Mouse (Mus musculus) CD4-positive, CD25-positive, alpha-beta regulatory T cell, adult 4 months (primary cell): ENCODE measurements around the gene Ptk6. TPM values are rescaled to one million over a fixed set of nuclear protein-coding genes. Genes with fewer than 3 reads are reported as not detected.
"Not testable (repeated sequence)": the region's sequence is repeated elsewhere in the genome, so short reads cannot be mapped to it uniquely, and the experiment has no call there.

Experiments
- ATAC-seq: one replicate; pipeline ENCODE4 v1.8.0; 2017
- polyA plus RNA-seq, 2 experiments: library from polyadenylated mRNA; unstranded; fragments of 100-300 nt; shearing (Covaris generic); gene quantifications; one replicate each; pipeline ENCODE4 v1.2.1; 2017

Ptk6 gene
- polyA plus RNA-seq, 2 experiments from 2014 or later, result 0.08 TPM; not detected in 1

DNA sequence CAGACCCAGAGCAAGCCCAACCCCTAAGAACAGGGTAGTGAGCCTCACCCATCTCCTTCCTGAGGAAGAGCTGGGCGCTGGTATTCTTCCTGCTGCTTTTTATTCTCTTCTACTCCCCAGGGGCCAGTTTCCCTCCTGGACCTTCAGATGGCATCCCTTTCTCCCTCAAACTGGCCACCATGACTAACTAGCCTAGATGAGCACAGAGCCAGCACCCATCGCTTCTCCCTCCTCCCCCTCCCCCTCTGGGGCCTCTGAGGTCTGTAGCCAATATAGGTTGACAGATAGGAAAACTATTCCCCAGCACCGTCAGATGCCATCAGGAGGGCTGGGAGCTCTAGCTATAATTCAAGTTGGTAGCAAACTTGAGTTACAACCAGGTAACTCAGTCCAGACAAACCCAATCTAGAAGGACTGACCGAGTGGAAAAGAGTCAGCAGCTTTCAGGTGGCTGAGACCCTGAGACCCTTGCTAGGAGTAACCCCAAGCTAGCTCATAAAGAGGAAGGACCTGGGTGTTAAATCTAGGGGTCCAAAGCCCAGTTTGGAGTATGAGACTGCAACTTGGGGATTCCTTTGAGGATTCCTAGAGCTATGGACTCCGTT lies 16.4 kb upstream of the Ptk6 start:
- no peak for ATAC-seq

DNA sequence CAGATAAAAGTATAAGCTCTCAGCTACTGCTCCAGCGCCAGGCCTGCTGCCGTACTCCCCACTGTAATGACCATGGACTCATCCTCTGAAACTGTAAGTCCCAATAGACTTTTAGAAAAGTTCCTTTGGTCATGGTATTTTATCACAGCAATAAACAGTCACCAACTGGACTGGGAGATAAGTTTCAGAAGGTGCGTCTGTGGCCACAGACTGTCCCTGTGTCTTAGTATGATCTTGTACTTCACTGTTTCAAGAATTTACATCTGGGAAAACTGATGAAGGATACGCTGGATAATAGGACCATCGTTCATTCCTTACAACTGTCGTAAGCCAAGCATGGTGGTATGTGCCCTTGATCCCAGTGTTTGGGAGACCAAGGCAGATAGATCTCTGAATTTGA lies 13.4 kb upstream of the Ptk6 start:
- ATAC-seq, result no peak

DNA sequence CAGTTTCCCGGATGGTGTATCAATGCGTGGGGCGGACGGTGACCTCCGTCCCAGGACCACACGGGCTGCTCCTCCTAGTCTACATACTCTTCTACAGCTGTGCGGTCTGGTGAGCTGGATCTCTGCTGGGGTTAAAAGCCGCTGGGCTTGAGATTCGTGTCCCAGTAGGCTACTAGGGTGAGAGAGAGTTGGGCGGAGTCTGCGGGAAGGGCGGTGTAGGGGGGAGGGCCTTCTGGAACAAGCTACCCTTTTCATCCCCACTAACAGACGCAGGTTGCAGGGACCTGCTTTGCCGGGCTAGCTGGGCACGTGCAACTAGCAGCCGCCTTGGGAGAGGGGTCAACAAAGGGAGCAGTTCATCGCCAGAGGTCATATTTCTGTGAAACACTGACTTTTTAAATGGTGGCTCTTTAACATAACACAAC lies 10.4 kb upstream of the Ptk6 start, which contains the start of gene Srms:
Gene Srms (minus strand): TSS at position 165 of the 425 bp plus-strand sequence.
- ATAC-seq, result peak; percentile 73

DNA sequence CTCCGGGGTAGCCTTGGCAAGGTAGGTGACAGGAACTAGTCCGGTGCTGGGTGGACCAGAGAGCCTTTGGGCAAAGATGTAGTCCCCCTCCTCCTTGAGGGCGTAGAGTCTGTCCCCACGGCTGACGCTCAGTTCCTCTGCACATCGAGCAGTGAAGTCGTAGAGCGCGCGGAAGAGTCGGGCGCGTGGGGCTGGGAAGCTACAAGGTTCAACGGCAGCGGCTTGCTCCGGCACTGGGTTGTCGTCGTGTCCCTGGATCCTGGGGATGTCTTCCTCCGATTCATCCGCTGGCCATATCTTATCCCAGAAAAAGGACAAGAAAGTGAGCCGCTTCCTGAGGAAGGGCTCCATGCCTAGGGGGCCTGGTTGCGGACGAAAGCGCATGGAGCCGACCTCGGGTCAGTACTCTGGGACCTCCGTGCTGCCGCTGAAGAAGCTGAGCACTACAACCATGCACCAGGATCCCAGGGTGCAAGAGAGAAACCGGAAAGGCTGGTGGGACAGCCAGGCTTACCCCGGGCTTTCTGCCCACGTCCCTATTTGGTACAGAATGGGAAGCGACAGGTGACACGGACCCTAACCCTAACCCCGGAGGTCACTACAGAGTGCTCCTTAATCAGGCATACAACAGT lies 9.9 kb upstream of the Ptk6 start:
- ATAC-seq, result peak; percentile 56

DNA sequence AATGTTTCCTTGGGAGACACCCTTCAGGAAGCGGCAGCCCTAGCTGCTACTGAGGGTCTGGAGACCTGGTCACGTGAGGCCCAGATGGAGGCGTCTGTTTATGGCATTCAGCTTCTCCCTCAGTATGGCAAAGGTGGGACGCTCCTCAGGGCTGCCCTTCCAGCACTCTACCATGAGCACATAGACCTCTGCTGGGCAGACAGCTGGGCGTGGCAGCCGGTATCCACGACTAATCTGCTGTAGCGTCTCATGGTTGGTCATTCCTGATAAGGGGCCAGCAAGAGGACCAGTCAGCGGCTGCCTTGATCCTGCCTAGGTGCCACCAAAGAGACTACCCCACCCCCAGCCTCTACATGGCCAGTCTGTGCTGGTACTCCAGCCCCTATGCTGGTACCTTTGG lies 3.5 kb upstream of the Ptk6 start:
- ATAC-seq, result no peak

DNA sequence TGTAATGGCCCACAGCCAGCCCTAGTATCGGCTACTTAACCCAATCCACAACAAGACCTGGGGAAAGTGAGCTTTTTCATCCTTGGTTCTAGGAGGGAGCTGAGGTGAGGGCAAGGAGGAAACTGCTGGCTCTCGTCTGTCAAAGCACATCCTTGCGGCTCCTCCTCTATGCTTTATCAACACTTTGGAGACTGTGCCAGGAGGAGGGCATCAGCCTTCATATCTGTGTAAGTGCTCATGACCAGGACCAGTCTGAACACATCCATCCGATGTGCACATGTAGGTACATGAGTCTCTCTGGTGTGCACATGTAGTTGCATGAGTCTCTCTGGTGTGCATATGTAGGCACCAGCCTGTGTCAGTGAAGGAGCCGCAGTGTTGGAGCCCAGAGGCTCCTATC lies 3.1 kb upstream of the Ptk6 start:
- no peak for ATAC-seq

DNA sequence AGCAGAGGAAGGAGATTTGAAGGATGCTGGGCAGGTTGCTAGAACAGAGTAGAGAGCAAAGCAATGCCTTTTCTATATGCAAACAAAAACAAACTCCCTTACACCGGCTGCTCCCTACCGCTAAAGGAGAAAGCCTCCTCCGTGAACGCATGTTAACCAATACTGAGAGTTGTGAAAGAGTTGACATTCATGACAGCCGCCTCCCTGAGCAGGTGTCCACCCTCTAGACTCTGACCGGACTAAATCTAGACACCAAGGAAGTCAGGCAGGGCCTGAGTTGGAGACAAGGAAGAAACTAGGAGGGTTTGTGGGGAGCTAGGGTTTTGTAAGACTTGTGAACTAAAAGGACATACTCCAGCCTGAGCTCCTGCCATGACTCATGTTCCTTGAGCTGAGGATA lies 297 bp upstream of the Ptk6 start:
- ATAC-seq, result no peak

DNA sequence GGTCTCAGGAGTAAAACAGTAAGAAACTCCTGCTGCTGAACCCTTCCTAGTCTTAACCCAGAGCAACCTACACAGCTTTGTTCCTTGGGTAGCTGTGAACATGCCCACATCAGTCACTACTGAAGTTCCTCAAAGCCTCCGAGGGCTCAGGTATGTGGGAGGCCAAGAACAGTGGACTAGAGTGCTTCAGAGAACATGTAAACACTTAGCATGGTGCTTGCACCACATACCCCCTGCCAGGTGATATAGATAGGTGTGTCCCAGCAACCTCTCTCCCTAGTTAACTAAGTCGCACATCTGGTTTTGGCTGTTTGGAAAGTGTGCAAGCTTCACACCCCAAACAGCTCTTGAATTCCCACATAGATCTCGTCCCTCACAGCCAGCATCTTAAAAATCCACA lies 983 bp downstream of the Ptk6 start:
- no peak for ATAC-seq

DNA sequence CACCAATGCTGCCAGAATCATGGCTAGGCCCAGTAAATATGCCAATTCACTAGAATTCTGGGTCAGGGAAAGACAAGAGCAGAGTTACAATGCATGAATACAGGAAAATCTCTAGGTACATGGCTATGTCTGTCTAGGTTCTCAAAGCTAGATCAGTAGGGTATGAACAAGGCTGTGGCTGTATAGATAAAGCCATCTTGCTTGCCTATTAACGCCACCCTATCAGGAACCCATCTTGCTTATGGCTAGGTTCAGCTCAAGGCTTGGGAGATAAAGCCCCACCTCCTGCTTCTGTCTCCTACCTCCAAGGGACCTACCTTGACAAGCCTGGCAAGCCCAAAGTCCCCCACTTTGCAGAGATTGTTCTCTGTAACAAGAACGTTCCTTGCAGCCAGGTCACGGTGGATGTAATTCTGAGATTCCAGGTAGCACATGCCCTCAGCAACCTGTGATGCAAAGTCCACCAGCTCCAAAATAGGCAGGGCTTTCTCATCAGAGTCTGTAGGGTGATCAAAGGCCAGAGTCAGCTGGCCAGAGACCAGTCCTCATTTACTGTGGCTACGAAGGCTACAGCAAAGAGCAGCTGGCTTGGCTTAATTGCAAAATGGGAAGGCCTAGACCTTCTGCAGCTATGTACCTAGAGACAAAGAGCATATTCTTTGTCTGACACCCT lies 5.8 kb downstream of the Ptk6 start:
- ATAC-seq, result no peak

DNA sequence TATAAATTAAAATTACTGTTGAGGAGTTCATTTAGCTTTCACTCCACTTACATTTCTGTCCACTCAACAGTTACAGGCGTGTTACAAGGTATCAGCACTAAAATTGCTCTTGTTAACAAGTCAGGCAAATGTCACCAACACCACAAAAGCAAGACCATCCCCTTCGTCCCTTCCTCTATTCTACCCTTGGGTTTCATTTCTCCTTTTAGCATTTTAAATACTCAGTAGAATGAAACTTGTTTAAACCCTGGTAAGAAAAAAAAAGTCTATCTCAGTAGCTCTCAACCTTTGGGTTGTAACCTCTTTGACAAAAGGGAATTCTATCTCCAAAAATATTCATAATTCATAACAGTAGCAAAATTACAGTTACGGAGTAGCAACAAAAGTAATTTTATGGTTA lies 9.5 kb downstream of the Ptk6 start:
- ATAC-seq, result no peak

DNA sequence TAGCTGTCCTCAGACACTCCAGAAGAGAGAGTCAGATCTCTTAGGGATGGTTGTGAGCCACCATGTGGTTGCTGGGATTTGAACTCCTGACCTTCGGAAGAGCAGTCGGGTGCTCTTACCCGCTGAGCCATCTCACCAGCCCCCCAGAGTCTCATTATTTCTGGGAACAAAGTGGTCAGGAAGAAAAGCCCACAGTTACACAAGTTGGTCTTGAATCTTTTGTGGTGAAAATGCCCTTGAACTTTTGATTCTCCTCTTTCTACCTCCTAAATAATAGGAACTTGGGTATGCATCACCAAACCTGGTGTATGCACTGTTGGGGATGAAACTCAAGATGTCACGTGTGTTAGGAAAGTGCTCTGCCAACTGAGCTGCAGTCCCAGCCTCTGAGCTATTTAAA lies 10.7 kb downstream of the Ptk6 start:
- no peak for ATAC-seq

DNA sequence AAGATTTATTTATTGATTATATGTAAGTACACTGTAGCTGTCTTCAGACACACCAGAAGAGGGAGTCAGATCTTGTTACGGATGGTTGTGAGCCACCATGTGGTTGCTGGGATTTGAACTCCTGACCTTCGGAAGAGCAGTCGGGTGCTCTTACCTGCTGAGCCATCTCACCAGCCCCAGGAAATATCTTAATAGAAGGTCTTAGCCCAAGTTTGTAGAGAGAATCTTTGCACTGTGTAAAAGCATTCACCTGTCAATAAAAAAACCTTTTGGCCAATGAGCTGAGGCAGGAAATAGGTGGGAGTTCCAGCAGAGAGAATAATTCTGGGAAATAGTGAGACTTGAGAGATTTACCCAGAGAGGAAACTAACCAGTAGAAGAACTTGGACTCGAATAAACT lies 11.2 kb downstream of the Ptk6 start:
- ATAC-seq, result not testable (repeated sequence)

DNA sequence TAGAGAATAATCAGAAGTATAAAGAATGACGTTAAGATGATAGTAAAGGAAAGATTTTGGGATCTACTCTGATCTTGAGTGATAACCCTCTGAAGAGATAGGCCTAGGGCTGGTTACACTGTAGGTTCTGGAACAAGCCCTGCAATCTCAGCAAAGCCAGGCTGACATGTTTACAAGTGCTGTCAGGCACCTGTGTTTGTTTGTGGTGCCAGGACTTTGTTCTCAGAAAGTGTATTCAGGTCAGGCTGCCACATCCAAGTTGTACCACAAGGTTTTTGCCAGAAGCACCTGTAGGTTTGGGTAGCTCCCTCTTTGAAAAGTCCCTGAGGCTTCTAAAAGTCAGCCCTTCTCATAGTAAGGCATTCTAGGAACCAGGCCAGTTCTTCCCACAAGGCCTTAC lies 13.3 kb downstream of the Ptk6 start:
- no peak for ATAC-seq

DNA sequence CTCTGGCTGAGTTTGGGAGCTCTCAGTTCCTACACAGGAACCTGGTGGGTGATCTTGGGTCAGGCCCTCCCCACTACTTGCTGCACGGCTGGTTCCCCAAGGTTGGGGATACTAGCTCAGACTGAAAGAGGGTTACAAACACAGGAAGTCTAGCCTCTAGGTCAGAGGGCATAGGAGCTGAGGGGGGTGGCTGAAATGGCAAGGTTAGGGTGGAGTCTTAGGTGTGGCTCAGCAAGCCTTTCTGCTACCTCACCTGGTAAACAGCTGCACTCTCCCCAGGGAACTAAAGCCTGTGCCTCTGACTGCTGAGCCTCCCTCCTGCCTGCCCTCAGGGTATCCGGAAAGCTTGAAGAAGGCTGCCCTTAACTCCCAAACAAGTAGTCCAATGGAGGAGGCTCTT lies 13.9 kb downstream of the Ptk6 start:
- no peak for ATAC-seq

DNA sequence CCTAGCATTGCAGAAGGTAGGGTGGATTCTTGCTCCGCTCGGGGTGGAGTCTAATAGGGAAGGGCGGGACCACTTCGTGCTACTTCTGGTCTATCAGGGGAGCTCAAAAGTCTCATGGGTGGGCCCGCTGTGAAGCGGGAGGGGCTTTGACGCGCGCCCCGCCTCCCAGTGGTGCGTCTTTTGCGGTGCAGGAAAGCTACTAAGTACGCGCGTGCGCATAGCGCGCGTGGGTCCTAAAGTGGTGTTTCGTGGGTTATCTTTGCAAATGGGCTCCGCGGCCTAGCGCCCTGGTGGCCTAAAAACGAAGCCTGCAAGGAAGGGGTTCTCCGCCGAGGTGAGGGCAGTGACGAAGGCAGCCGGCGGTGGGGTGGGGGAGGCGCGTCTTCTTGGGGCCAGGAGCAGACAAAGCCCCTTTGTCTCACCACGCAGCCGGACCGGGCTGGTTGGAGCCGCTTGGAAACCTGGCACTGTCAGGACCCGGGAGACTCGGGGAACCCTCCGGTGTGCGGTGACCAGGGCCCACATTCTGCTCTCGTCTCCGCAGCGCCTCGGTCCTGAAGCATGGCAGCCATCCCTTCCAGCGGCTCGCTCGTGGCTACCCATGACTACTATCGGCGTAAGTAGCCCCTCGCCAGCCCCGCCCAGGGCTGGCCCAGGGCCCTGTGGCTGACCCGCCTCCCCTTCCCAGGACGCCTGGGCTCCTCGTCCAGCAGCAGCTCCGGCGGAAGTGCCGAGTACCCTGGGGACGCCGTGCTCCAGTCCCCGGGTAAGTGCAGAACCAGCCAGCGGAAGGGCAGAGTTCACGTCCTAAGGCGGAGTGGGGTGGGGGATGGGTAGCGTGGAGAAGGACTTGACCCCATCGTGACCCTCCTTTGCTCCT lies 15.2 kb downstream of the Ptk6 start, which contains the start of gene Ppdpf:
Gene Ppdpf (plus strand): TSS at position 127 of the 880 bp plus-strand sequence.
- peak; percentile 92 for ATAC-seq

DNA sequence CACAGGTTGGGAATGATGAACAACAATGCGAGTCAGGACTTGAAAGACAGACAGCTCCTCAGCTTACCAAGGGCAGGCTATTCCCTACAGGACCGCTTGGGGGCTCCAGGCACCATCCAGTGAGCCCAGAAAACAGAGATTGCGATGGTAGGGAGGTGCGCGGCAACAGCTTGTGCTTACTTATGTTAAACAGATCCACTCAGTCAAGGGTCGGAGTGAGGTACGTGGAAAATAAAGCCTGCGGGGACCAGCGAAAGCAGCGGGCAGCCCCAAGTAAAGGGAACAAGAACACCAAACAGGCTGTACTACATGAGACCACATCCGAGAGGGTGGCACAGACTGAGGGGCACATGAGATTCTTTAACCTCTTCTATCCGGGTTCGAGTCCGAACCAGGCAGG lies 16.0 kb downstream of the Ptk6 start:
- peak; percentile 74 for ATAC-seq

DNA sequence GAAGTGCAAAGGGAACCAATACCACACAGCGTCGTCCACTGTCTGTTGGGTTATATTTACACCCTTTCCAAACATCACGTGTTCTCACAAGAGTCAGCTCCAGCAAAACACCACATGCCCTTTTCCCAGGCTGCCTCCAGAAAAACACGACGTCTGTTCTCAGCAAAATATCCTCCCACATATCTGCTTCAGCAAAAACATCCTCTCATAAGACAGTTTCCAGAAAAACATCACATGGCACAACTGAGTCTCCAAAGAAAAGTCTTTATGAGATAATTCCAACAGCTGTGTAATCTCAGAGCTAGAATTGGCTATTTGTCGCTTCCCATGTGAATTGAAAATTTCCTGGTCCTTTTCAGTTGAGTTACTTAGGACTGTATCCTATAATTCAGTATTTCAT lies 21.7 kb downstream of the Ptk6 start:
- ATAC-seq, result no peak

DNA sequence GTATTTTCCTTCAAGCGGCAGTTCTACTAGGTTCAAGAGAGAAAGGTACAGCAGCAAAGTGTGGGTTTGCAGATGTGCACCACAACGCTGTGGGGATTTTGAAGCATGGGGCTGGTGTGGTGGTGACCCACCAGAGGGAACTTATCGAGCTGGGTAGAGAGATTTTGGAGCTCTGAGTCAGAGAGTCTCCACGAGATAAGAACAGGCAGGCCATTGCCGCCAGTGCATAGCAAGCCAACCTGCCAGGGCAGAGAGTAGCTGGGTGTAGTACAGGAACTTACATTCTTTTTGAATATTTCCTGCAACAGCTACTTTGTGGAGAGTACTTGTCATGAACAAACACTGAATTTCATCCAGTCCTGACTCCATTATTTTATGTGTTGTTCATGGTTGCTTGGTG lies 24.1 kb downstream of the Ptk6 start:
- no peak for ATAC-seq

DNA sequence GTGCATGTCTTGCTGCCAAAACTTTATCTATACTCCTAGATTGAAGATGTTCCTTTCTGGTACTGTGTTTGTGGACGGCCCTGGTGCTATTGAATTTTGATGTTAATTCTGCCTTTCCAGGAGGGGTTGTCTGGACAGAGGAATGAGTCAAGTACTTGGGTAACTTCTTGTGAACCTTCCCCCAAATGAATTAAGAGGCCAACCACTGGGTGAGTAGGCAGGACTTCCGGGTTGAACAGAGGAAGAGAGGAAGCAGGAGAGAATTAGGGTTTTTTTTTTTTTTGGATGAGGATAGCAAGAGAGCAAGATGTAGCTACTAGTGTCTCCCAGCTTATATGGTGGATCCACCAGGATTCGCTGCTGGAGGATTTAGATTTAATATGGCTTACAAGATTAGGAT lies 24.6 kb downstream of the Ptk6 start:
- no peak for ATAC-seq

DNA sequence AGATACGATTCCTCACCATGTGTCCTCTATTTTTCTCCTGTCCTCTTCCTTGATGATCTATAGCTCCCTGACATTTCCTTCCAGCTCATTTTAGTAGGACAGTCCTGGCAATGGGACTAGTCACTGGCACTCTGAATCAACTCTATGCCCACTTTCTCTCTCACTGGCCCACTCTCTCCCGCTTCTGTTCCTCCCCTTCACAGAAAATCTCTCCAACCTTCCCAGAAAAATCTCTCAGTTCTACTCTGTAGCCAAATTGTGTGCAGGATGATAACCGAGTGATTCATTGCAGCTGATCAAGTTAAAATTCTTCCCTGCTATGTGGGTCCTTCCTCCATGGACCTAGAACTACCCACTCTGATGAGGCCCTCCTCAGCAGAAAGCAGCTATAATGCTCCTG lies 27.9 kb downstream of the Ptk6 start:
- no peak for ATAC-seq

DNA sequence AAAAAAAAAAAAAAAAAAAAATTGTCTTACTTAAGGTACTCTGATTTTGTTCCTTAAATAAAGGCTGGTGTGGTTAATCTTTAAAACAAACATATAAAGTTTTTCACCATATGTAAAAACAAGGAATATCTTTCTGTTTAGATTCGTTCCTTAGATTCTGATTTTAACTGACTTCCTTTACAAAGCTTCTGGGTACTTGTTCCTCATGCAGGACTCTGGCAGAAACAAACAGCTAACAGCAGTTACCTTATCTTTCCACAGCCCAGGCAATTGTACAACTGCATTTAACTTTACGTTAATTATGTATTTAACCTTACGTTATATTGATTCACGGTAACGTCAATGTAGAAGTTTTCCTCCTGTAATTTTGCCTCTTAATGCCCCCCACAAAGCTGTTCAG lies 36.1 kb downstream of the Ptk6 start:
- no peak for ATAC-seq

DNA sequence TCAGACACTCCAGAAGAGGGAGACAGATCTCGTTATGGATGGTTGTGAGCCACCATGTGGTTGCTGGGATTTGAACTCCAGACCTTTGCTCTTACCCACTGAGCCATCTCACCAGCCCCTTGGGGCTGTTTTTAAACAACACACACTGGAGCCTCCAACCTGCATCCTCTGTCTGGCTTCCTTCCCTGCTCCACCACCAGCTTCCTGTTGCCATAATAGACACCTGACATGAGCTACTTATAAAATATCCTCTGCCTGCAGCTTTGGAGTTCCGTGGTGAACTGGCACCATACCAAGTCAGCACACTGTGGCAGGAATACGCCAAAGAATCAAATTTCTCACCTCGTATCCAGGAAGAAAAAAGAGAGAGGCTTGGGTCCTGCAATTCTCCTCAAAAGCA lies 41.8 kb downstream of the Ptk6 start:
- no peak for ATAC-seq

DNA sequence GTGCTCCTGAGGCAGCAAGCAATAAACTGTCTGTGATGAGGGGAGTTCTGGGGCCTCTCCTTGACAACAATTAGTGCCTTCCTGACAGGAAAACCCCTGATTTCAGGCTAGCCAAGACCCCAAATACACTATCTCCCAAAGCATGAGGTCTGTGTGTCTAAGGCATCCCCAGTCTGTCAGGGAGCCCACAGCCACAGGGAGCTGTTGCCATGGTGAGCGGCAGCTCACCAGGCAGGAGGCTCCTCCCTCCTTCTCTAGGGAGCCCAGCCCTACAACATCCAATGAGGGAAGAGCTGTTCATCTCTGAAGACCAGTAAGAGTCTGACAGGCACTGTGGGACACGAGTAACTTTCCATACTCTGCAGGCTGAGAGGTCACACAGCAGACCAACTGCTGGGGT lies 42.8 kb downstream of the Ptk6 start:
- no peak for ATAC-seq
